Mouse (Mus musculus) ZHBTc4 (cell line): Measurements from ENCODE around the gene Itgb3bp.

Experiments
- DNase-seq: peaks from one replicate; pipeline ENCODE4 v3.0.0-alpha.2; 2011; ENCODE audit warnings: low read depth, low spot score

Gene Itgb3bp

DNA sequence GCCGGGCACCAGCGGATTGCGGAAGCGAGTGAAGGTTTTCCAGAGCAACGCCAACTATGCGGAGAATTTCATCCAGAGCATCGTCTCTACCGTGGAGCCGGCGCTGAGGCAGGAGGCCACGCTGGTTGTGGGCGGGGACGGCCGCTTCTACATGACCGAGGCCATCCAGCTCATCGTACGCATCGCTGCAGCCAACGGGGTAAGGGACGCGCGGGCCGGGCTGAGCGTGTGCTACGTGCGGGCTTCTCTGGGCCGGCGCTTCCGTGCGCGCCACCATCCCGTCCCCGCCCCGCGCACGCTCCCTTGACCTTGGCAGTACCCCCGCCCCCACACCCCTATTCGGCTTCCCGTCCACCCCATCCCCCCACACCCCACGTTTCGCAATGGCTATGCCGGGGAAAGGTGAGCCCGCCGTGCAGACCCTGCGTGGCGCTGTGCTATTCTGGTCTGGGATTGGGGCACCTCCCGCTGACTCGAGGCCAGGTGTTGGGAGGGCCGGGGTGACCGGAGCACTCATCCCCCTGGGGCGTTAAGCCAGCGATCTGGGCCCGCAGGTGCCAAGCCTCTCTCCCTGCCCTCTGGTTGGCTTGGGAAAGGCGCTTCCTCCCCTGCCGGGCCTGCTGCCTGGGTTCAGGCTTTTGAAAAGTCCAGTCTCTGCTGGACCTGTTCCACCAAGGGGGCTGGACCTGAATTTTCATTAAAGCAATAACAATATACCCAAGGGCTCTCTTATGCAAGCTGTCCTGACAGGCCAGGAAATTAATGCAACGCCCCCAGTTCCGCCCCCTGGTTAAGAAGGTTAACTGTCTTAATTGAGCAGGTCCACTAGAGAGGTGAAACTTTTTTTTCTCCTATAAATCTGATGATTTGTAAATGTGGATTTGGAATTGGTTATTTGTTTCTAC lies at the start of gene Itgb3bp:
Itgb3bp (minus strand) TSS at position 201 of the 905 bp plus-strand sequence.
- peak; percentile 81 for DNase-seq

DNA sequence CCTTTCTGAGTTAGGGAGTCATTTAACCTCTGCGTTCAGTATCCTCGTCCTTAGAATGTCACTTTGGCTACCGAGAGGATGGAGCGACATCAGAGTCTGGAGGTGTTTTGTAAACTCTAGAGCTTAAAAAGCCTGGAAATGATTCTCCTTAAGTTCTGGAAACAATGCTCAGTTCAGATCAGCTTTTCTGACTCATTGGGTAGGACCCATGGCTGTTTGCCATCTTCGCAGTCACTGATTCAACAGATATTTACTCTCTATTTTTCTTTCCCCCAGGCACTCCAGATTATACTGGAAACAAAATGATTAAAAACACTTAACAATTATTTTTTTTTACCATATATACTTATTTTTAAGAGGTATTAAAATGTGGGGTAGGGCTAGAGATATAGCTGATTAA lies 49.7 kb upstream of the Itgb3bp start:
- DNase-seq = no peak

- DNase-seq = no peak
Observed at GRCm38 (mm10) chr4:99974375-99974774, 44.8 kb upstream of the Itgb3bp start.

GRCm38 (mm10) chr4:99973931-99974330 lies 44.3 kb upstream of the Itgb3bp start:
- no peak for DNase-seq

DNA sequence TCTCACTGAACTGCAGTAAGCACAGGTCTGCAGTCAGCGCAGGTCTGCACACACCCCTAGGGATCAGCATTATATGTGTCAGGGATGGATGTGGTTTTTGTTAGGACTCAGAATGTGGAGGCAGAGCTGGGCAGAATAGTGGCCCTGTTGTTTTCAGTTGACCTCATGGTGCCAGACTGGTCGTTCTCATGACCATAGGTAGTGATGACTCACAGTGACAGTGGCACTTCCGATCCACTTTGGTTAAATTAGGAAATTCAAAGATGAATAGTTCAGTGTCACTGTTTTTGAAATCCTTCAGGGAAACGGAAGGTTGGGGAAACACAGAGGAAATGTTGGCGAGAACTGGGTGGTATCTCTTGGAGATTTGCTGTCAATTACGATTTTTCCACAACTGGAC lies 43.3 kb upstream of the Itgb3bp start:
- DNase-seq = no peak

GRCm38 (mm10) chr4:99970097-99970496 lies 40.5 kb upstream of the Itgb3bp start:
- DNase-seq = no peak

DNA sequence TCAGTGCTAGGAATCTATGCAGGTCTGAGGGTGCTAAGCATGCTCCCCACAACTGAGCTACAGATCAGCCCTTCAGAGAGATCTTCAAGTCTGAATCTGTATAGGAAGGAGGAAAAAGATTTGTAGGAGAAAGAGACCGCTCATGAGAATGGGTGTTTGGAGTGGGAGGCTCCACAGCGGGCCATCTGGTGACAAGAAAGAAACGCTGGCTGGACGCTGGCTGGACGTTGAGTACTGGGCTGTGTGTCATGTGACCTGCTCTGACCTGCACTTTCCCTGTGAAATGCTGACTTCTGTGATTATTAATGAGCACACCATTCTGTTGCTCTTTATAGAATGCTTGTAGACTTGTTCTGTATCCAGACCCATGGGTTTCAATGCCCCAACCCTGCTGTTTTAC lies 39.7 kb upstream of the Itgb3bp start:
- DNase-seq = no peak

- no peak for DNase-seq
Observed at GRCm38 (mm10) chr4:99966555-99966954, 36.9 kb upstream of the Itgb3bp start.

DNA sequence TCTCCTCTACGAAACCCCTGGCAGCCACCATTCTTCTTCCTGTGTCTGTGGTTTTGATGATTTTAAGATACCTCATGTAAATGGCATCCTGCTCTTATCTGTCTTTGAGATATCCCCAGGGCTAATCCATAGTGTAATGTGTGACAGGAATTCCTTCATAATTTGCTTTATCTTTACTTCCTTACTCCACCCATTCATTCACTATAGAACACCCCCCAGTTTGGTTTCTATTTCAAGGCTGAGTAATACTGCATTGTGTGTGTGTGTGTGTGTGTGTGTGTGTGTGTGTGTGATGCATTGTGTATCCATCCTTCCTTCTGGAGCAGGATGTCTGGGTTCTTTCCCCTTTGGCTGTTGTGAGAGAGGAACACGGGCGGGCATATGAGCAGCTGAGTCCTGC lies 29.7 kb upstream of the Itgb3bp start:
- DNase-seq = no peak

DNA sequence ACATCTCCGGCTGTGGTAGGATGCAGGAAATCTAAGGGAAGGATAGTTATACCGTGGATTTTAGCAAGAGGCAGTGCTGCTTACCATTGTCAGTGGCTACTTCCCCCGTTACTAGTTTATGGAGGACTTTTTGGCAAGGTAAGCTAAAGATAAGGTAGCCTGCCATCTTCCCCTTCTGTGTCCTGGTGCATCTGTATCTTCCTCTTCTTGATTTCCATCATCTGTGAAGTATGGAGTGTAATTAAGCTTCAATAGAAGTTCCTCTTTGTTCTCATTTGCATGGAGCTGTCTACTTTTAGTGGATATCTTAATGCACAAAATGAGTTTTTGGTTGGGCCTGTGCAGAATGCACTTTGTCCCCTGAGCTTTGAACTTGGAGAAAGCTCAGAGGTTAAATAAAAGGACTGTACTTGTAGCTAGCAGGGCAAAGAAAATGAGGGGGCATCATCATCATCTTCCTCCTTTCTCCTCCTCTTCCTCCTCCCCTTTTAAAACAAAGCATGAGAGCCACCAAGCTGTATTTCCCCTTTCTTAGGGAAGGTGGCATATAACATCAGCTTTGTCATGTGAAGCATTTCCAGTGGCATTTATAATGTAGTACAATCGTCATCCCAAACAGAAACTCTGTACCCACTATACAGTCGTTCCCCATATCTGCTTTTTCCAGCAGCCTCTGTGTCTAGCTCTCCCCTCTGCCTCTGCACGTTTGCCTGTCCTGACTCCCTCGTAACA lies 28.6 kb upstream of the Itgb3bp start:
- DNase-seq = no peak

- no peak for DNase-seq
Observed at GRCm38 (mm10) chr4:99957186-99957585, 27.6 kb upstream of the Itgb3bp start.

- no peak for DNase-seq
Observed at GRCm38 (mm10) chr4:99955396-99955795, 25.8 kb upstream of the Itgb3bp start.

DNA sequence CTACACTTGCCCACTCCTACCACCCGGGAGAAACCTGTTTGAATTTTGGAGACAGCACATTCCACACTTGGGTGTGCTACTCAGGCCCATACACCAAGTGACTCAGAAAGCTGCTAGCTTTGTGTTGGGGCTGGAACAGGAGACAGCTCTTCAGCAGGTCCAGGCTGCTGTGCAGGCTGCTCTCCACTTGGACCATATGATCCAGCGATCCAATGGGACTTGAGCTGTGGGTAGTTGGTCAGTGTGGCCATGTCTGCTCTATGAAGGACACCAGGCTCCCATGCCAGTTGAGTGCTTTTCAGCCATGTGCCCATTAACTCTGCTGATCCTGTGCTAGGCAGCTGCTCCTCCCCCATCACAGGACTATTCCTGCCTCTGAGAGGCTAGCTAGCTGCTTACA lies 24.3 kb upstream of the Itgb3bp start:
- peak; percentile 35 for DNase-seq

DNA sequence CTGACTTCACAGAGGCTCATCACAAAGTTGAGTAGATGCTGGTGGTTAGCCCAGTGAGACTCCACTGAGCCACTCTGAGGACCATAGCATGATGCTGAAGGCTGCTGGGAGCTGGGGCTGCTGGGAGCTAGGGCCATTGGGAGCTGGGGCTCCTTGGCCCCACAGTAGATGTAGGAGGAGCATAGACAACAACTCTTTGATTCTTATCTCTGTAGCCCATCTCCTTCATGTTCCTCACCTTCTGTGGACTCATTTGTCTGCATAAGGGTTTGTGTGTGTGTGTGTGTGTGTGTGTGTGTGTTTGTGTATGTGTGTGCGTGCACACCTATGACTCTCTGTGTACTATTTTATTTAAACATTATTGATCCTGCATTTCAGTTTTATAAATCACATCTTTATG lies 18.3 kb upstream of the Itgb3bp start:
- DNase-seq = no peak

DNA sequence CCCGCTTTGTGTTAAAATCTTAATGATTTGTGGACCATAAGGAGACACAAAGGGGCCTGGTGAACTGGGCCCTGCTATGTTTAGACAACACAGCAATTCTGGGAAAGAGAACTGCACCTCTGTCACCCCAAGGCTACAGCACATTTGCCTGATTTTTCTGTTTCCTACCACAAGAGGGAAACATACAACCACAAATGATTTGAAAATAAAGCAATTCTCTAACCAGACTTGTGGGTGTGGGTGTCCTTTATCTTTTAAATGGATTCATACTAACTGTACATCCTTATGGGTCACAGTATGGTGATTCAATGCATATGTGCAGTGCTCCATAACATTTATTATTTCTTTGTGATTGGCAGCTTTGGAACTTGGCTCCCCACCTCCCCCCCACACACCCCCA lies 17.6 kb upstream of the Itgb3bp start:
- peak; percentile 62 for DNase-seq

- peak; percentile 71 for DNase-seq
Observed at GRCm38 (mm10) chr4:99946516-99946915, 16.9 kb upstream of the Itgb3bp start.

DNA sequence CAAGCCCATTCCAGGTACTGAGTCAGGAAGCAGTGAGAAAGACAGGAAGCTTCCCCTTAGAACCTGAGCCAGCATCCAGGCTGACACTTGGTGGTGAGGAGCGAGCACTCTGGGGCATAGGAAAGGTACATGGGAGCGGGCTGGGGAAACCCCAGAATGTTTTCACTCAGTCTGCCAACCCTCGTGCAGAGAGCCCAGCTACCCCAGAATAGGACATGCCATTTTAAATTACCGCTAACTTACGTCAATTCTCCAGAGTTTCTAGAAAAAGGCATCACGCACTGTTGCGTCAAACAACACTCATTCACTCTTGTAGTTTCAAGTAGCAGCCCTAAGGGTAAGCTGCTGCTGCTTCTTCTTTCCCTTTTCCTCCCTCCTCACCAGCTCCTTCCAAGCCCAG lies 15.4 kb upstream of the Itgb3bp start:
- no peak for DNase-seq

DNA sequence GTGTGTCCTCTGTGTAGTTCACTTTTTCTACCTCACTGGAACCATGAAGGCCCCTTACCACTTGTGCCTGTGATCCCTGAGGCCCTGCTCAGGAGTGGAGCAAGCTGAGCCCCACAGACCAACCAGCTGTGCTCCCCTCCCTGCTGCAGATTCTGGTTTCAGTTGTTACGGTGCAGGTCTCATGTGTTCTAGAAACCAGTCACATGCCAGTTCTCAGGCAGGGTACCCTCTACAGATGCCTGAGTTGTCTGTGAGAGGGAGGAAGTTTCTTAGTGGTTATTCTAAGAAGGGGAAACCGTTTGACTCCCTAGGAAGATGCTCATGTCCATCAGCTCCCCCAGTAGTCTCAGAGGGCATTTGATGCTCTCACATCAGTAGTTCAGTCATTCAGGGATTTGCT lies 15.0 kb upstream of the Itgb3bp start:
- DNase-seq = no peak

DNA sequence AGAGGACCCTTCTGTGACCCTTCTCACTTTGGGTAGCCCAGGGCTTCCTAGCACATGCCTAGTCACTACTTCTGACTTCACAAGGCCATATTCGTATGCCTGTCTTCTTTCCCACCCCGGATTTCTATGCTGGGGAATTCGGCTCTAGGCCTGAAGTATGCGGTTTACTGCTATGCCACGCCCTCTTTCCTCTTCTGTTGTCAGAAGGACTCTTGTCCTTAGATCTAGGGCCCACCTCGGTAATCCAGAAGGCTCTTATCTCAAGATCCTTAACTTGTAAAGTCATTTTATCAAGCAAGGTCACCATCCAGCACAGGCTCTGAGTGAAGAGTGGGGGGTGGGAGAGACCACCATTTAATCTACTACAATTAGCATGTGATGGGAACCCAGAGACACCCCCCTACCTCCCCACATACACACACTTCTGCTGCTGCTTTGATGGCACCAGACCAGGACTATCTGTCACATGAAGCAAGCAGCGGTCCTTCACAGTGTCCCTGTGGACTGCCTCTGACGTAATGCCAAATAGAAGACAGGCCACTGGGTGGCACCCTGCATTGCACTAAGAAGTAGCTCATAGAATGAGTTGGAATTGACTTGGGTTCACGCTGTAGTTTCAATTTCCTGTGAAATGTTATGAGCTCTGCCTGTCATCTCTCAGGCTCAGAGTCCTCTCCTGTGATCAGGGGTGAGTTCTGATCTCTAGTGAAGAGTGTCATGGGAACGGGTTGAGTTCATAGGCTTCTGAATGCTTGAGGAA lies 12.2 kb upstream of the Itgb3bp start:
- DNase-seq = peak; percentile 36

DNA sequence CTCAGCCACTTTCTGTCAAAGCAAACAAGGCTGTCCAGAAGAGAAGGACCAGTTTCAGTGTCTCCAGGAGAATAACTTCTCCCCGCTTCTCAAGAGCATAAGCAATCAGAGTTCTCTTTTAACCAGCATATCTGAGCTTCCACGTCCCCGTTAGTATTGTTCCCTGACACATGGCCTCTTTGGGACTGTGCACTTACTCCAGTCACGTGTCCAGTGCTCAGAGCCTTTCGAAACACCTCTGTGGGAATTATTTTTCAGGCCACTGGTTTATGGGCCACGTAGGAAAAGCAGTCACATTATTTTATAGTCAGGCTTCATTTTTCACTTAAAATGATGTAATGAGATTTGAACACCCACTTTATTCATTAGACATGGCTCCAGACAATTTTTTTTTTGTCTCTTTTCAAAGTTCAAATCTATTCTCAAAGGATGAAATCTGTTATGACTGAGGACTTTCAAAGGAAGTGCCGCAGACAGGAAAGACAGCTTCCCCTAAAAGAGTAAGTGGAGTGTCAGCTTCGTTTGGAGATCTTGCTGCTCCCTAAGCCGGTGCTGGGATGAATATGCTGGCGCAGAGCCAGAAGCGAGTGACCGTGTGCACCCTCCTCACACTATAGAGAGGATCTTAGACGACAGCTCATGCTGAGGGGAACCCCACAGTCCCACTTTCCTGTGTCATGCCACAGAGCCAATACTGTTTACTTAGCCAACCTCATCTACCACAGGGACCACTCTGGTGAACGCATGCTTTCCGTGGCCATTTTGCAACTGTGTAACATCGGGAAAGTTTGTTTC lies 10.3 kb upstream of the Itgb3bp start:
- DNase-seq = no peak

DNA sequence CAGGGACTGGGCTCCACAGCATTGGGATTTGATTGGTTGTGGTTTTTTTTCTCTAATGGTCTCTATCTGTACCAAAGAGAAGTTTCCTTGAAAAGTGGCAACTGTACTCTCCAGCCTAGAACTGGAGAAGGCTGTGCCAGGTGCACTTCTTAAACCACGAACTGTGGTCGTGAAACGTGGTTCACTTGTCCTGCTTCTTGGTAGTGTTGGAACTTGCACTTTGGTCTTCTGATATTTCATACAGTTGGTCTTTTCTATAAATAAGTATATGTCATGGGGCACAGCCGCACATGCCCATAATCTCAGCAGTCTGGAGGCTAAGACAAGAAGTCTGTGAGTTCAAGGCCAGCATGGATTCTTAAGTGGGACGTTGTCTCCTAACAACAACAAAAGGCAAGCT lies 6.7 kb upstream of the Itgb3bp start:
- DNase-seq = no peak
